Mouse (Mus musculus) megakaryocyte, embryonic 14.5 days (primary cell): ENCODE results near the gene Dynlrb2.

ENCODE experiments used
- FLI1 ChIP-seq: IDR thresholded peaks from 2 replicates; pipeline ENCODE4 v1.6.1; 2012; ENCODE audit warnings: low read length, inconsistent platforms, mixed read lengths
- GATA1 ChIP-seq: IDR thresholded peaks from 3 replicates; pipeline ENCODE4 v1.6.1; 2012; ENCODE audit warnings: mixed read lengths, low read length, inconsistent platforms, borderline replicate concordance

GRCm38 (mm10) chr8:116508721-116509120 lies 3.9 kb downstream of the Dynlrb2 start:
- TF ChIP-seq GATA1 (no peak), FLI1 (no peak)
